Mouse (Mus musculus): Measurements from ENCODE around the gene Ice2. TPM values are rescaled to one million over a fixed set of nuclear protein-coding genes. Genes with fewer than 3 reads are reported as not detected.
A peak's percentile ranks its signal among the peaks of the same experiment; 100 is the strongest.

Gene Ice2
- total and polyA plus RNA-seq, 3 experiments = 11.6 to 14.6 TPM; not detected in 1

DNA sequence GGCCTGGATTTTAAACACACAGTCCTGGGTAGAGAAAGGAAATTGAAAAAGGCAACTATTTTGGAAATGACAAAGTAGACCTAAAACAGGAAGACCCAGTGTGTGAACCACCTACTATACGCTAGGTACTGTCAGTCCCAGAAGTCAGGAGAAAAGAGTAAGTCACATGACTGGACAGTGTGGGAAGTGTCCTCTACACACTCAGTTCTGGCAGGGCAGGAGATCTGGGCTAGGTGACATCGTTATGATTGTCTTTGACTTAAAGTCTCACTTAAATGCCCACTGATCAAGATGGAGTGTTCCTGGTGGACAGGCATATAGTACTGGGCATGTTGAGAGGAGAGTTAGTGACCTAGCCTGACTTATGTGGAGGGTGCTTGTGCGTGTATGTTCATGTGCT is 59.4 kb downstream of the Ice2 start:
- Histone ChIP-seq H3K27me3 (ENCODE audit: control insufficient read depth in 1 of 2, insufficient read depth in 2 of 2, low read length in 2 of 2) (no peaks in the 10 kb centered on the region), H3K9me3 (replicated peaks; ENCODE audit: insufficient read depth, low read length) (no peaks in the 10 kb centered on the region), H3K4me1 (ENCODE audit: control insufficient read depth in 1 of 2, insufficient read depth in 2 of 2, low read length in 2 of 2) (peaks cover 19 to 60% of the 10 kb centered on the region in 2 experiments), H3K9ac (ENCODE audit: control insufficient read depth, low read depth, low read length, poor library complexity, severe bottlenecking) (no peak overlapping the region), H3K4me3 (ENCODE audit: control insufficient read depth in 1 of 2, insufficient read depth in 1 of 2, low read depth in 2 of 2, low read length in 2 of 2) (no peak overlapping the region), H3K36me3 (ENCODE audit: control insufficient read depth in 1 of 2, insufficient read depth in 2 of 2, low read length in 2 of 2) (peaks cover 0 to 49% of the 10 kb centered on the region in 2 experiments; a peak in 2 of 4 replicates), H3K27ac (ENCODE audit: control insufficient read depth, low read depth, low read length) (no peak overlapping the region), H3K79me2 (ENCODE audit: control insufficient read depth, insufficient read depth, low read length, poor library complexity) (no peaks in the 10 kb centered on the region)
- DNase-seq (ENCODE audit: low read depth, low spot score) = no peak
- TF ChIP-seq CTCF (IDR thresholded peaks at IDR 0.05 in 2 of 3, conservative IDR thresholded peaks at IDR 0.05 in 1 of 3; ENCODE audit: control insufficient read depth in 1 of 3, insufficient read depth in 1 of 3, low read depth in 2 of 3, low read length in 3 of 3, poor library complexity in 1 of 3, severe bottlenecking in 1 of 3) (no peak), MAZ (IDR thresholded peaks at IDR 0.05; ENCODE audit: low read depth, low read length) (no peak), KAT2A (conservative IDR thresholded peaks at IDR 0.05; ENCODE audit: low read depth, low read length) (no peak), ZMIZ1 (IDR thresholded peaks at IDR 0.05; ENCODE audit: low read depth, low read length) (no peak), ZKSCAN1 (IDR thresholded peaks at IDR 0.05; ENCODE audit: low read depth, low read length) (peak; percentile 87), USF1 (IDR thresholded peaks at IDR 0.05; ENCODE audit: low read depth, low read length) (peak; percentile 57; the same call in 1 of the 2 replicates), ZC3H11A (IDR thresholded peaks at IDR 0.05; ENCODE audit: low read depth, low read length) (no peak)

DNA sequence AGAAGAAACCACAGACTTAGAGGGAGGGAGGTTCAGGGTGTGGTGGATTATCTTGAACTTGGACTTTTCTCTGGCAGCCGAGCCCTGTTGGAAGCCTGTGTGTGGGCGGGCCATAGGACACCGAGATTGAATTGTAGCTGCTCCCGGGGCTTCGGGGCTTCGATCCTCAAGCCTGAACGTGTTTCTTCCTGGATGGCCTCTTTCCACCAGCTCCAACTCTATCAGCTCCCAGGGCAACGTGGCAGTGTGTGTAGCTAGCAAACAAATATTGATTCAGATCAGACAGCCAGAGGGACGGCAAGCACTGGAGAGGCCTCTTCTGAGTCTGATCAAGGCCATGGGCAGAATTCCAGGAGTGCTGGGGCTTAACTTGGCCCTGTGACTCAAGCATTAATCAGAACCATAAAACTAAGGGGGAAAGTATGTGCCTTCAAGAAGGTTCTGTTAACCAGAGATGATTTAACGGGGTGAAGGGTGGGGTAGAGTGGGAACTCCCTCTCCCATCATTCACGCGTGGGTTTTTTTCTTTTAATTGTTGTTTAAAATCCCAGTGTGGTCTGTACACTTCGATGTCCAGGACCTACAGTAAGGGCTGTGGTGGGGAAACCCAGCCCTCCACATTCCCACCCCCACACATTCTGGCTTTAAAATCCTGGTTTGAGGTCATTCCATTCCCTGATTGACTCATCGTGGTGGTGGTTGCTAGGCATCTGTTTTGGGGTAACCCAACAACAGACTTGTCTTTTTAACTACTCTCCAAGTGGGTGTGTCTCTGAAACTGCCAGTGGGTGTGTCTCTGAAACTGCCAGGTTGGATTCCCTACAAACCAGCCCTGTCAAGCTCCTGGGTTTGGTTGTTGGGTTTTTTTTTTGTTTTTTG is 60.3 kb downstream of the Ice2 start:
- Histone ChIP-seq H3K4me3 (ENCODE audit: control insufficient read depth in 1 of 2, insufficient read depth in 1 of 2, low read depth in 2 of 2, low read length in 2 of 2) (no peak overlapping the region), H3K9me3 (replicated peaks; ENCODE audit: insufficient read depth, low read length) (no peaks in the 10 kb centered on the region), H3K27ac (ENCODE audit: control insufficient read depth, low read depth, low read length) (no peak overlapping the region), H3K36me3 (ENCODE audit: control insufficient read depth in 1 of 2, insufficient read depth in 2 of 2, low read length in 2 of 2) (peaks cover 0 to 46% of the 10 kb centered on the region in 2 experiments; a peak in 2 of 4 replicates), H3K9ac (ENCODE audit: control insufficient read depth, low read depth, low read length, poor library complexity, severe bottlenecking) (no peak overlapping the region), H3K4me1 (ENCODE audit: control insufficient read depth in 1 of 2, insufficient read depth in 2 of 2, low read length in 2 of 2) (peaks cover 15 to 58% of the 10 kb centered on the region in 2 experiments), H3K79me2 (ENCODE audit: control insufficient read depth, insufficient read depth, low read length, poor library complexity) (no peaks in the 10 kb centered on the region), H3K27me3 (ENCODE audit: control insufficient read depth in 1 of 2, insufficient read depth in 2 of 2, low read length in 2 of 2) (no peaks in the 10 kb centered on the region)
- DNase-seq (ENCODE audit: low read depth, low spot score) = peak; percentile 70
- TF ChIP-seq TBP (IDR thresholded peaks at IDR 0.05; ENCODE audit: low read depth, low read length) (0 out of 2 replicates have a peak, but pooled peaks have one; percentile 16), MAX (IDR thresholded peaks at IDR 0.05; ENCODE audit: low read length) (no peak), BHLHE40 (IDR thresholded peaks at IDR 0.05; ENCODE audit: borderline replicate concordance, low read depth, low read length) (0 out of 2 replicates have a peak, but pooled peaks have one; percentile 15), RCOR1 (IDR thresholded peaks at IDR 0.05; ENCODE audit: low read depth, low read length) (peak; percentile 85), ETS1 (IDR thresholded peaks at IDR 0.05; ENCODE audit: low read depth, low read length) (peak; percentile 30; the same call in 1 of the 2 replicates), EP300 (IDR thresholded peaks at IDR 0.05; ENCODE audit: low read depth in 1 of 2, low read length in 2 of 2) (peak in 1 of 2 experiments; percentile 52; a peak in 1 of 4 replicates), SIN3A (IDR thresholded peaks at IDR 0.05; ENCODE audit: low read length) (peak; percentile 18; the same call in 1 of the 2 replicates), SMC3 (IDR thresholded peaks at IDR 0.05; ENCODE audit: low read depth, low read length) (no peak), POLR2AphosphoS5 (IDR thresholded peaks at IDR 0.05; ENCODE audit: borderline replicate concordance, low read depth, low read length) (no peak)

All from MEL (cell line).